Mouse (Mus musculus) urinary bladder, postnatal 10 days (tissue): Measurements from ENCODE around the gene Ldah.
"Not testable (repeated sequence)": the region's sequence is repeated elsewhere in the genome, so short reads cannot be mapped to it uniquely, and the experiment has no call there.

Experiments used
- DNase-seq: peaks from one replicate; pipeline ENCODE4 v3.0.0; 2022; ENCODE audit warnings: low spot score

Ldah gene

GRCm38 (mm10) chr12:8207978-8208403, at the start of gene Ldah:
Gene Ldah (plus strand): TSS chr12:8208107.
- DNase-seq: peak; percentile 55

- DNase-seq: no peak
Observed at GRCm38 (mm10) chr12:8167743-8168142, 40.2 kb upstream of the Ldah start.

- no peak for DNase-seq
Observed at GRCm38 (mm10) chr12:8180921-8181320, 27.0 kb upstream of the Ldah start.

GRCm38 (mm10) chr12:8181744-8182143, 26.2 kb upstream of the Ldah start:
- no peak for DNase-seq

- no peak for DNase-seq
Observed at GRCm38 (mm10) chr12:8184518-8184917, 23.4 kb upstream of the Ldah start.

GRCm38 (mm10) chr12:8188161-8188560, 19.7 kb upstream of the Ldah start:
- no peak for DNase-seq

- not testable (repeated sequence) for DNase-seq
Observed at GRCm38 (mm10) chr12:8188796-8189535, 18.9 kb upstream of the Ldah start.

- no peak for DNase-seq
Observed at GRCm38 (mm10) chr12:8189722-8190121, 18.2 kb upstream of the Ldah start.

- DNase-seq: no peak
Observed at GRCm38 (mm10) chr12:8205721-8206120, 2.2 kb upstream of the Ldah start.

GRCm38 (mm10) chr12:8207578-8207977, 329 bp upstream of the Ldah start:
- no peak for DNase-seq

GRCm38 (mm10) chr12:8216392-8217280, 8.7 kb downstream of the Ldah start:
- no peak for DNase-seq

GRCm38 (mm10) chr12:8223036-8223435, 15.1 kb downstream of the Ldah start:
- no peak for DNase-seq

GRCm38 (mm10) chr12:8231101-8231500, 23.2 kb downstream of the Ldah start:
- no peak for DNase-seq

GRCm38 (mm10) chr12:8232679-8233078, 24.8 kb downstream of the Ldah start:
- DNase-seq: no peak

GRCm38 (mm10) chr12:8242181-8242580, 34.3 kb downstream of the Ldah start:
- DNase-seq: no peak

- DNase-seq: no peak
Observed at GRCm38 (mm10) chr12:8244746-8245145, 36.8 kb downstream of the Ldah start.

GRCm38 (mm10) chr12:8260297-8260696, 52.4 kb downstream of the Ldah start:
- DNase-seq: no peak

GRCm38 (mm10) chr12:8266311-8266710, 58.4 kb downstream of the Ldah start:
- DNase-seq: no peak

GRCm38 (mm10) chr12:8269627-8270026, 61.7 kb downstream of the Ldah start:
- no peak for DNase-seq

- no peak for DNase-seq
Observed at GRCm38 (mm10) chr12:8271405-8271804, 63.5 kb downstream of the Ldah start.

GRCm38 (mm10) chr12:8273471-8274171, 65.7 kb downstream of the Ldah start:
- DNase-seq: no peak

GRCm38 (mm10) chr12:8275424-8275823, 67.5 kb downstream of the Ldah start:
- no peak for DNase-seq
